Mouse (Mus musculus) spleen, postnatal 0 days (tissue): ENCODE measurements around the gene Ube2j2. TPM values are rescaled to one million over a fixed set of nuclear protein-coding genes. Genes with fewer than 3 reads are reported as not detected.

ENCODE experiments used
- polyA plus RNA-seq: library from polyadenylated mRNA; unstranded; fragments of >200 nt; fragmentation: Nextera tagmentation; extraction: Ambion mirVana; gene quantifications from 2 replicates; pipeline ENCODE4 v1.2.1, GENCODE M21; 2015

Ube2j2 gene
- 73.1 and 76.2 TPM in 2 replicates for polyA plus RNA-seq

GRCm38 (mm10) chr4:155943534-155944249 lies at the start of gene Ube2j2:
Gene Ube2j2 (plus strand): TSS chr4:155943831.

GRCm38 (mm10) chr4:155962167-155962971 lies 18.7 kb downstream of the Ube2j2 start, which contains the start of gene C1qtnf12:
Gene C1qtnf12 (plus strand): TSS chr4:155962318.

GRCm38 (mm10) chr4:155992241-155992905 lies 48.7 kb downstream of the Ube2j2 start, which contains the start of the genes B3galt6 and Sdf4:
Gene B3galt6 (minus strand): TSS chr4:155992649.
Gene Sdf4 (plus strand): TSS chr4:155992872.

Other genes starting within 250 kb of the Ube2j2 start
- 2.0 and 3.1 TPM in 2 replicates for gene Fndc10, start 249.5 kb upstream of the Ube2j2 start, polyA plus RNA-seq
- 82.9 and 89.4 TPM in 2 replicates for gene Ssu72, start 239.0 kb upstream of the Ube2j2 start, polyA plus RNA-seq
- 0.31 and 0.65 TPM in 2 replicates for gene Tmem240, start 209.0 kb upstream of the Ube2j2 start, polyA plus RNA-seq
- gene Atad3a, start 182.7 kb upstream of the Ube2j2 start, polyA plus RNA-seq = 45.9 and 48.6 TPM in 2 replicates
- gene Vwa1, start 169.1 kb upstream of the Ube2j2 start, polyA plus RNA-seq = 7.7 and 9.2 TPM in 2 replicates
- 0.05 TPM in 2 replicates for gene Tmem88b, start 158.0 kb upstream of the Ube2j2 start, polyA plus RNA-seq
- gene Ankrd65, start 153.4 kb upstream of the Ube2j2 start, polyA plus RNA-seq = 0.41 and 0.63 TPM in 2 replicates
- 202 and 239 TPM in 2 replicates for gene Mrpl20, start 141.0 kb upstream of the Ube2j2 start, polyA plus RNA-seq
- 89.4 and 98.1 TPM in 2 replicates for gene Ccnl2, start 131.3 kb upstream of the Ube2j2 start, polyA plus RNA-seq
- gene Aurkaip1, start 112.6 kb upstream of the Ube2j2 start, polyA plus RNA-seq = 120 and 131 TPM in 2 replicates
- 46.8 and 65.4 TPM in 2 replicates for gene Mxra8, start 104.2 kb upstream of the Ube2j2 start, polyA plus RNA-seq
- 4.9 and 5.7 TPM in 2 replicates for gene Dvl1, start 96.4 kb upstream of the Ube2j2 start, polyA plus RNA-seq
- gene Tas1r3, start 80.5 kb upstream of the Ube2j2 start, polyA plus RNA-seq = 0.14 and 0.18 TPM in 2 replicates
- gene Cptp, start 74.4 kb upstream of the Ube2j2 start, polyA plus RNA-seq = 7.5 and 8.4 TPM in 2 replicates
- gene Ints11, start 74.3 kb upstream of the Ube2j2 start, polyA plus RNA-seq = 31.6 and 32.7 TPM in 2 replicates
- gene Pusl1, start 52.0 kb upstream of the Ube2j2 start, polyA plus RNA-seq = 26.0 and 27.2 TPM in 2 replicates
- gene Acap3, start 52.0 kb upstream of the Ube2j2 start, polyA plus RNA-seq = 8.0 and 10.8 TPM in 2 replicates
- 205 and 213 TPM in 2 replicates for gene C1qtnf12, start 18.5 kb downstream of the Ube2j2 start, polyA plus RNA-seq
- 6.3 and 6.5 TPM in 2 replicates for gene B3galt6, start 48.8 kb downstream of the Ube2j2 start, polyA plus RNA-seq
- 104 and 111 TPM in 2 replicates for gene Sdf4, start 49.0 kb downstream of the Ube2j2 start, polyA plus RNA-seq
- gene Tnfrsf4, start 70.0 kb downstream of the Ube2j2 start, polyA plus RNA-seq = 1.2 and 1.3 TPM in 2 replicates
- gene Tnfrsf18, start 82.3 kb downstream of the Ube2j2 start, polyA plus RNA-seq = 1.2 and 2.7 TPM in 2 replicates
- 0.16 and 0.45 TPM in 2 replicates for gene Ttll10, start 115.6 kb downstream of the Ube2j2 start, polyA plus RNA-seq
- gene 9430015G10Rik, start 166.2 kb downstream of the Ube2j2 start, polyA plus RNA-seq = 8.9 and 9.5 TPM in 2 replicates
- gene Rnf223, start 186.7 kb downstream of the Ube2j2 start, polyA plus RNA-seq = 0.17 and 0.21 TPM in 2 replicates